Mouse (Mus musculus) kidney, postnatal 36 days (tissue): ENCODE measurements around the gene Dapk1.

ENCODE experiments used
- DNase-seq, 2 experiments: peaks; one replicate each; pipeline ENCODE4 v3.0.0; 2021 to 2022; ENCODE audit warnings: mixed read lengths in 2 of 2

Dapk1 gene

DNA sequence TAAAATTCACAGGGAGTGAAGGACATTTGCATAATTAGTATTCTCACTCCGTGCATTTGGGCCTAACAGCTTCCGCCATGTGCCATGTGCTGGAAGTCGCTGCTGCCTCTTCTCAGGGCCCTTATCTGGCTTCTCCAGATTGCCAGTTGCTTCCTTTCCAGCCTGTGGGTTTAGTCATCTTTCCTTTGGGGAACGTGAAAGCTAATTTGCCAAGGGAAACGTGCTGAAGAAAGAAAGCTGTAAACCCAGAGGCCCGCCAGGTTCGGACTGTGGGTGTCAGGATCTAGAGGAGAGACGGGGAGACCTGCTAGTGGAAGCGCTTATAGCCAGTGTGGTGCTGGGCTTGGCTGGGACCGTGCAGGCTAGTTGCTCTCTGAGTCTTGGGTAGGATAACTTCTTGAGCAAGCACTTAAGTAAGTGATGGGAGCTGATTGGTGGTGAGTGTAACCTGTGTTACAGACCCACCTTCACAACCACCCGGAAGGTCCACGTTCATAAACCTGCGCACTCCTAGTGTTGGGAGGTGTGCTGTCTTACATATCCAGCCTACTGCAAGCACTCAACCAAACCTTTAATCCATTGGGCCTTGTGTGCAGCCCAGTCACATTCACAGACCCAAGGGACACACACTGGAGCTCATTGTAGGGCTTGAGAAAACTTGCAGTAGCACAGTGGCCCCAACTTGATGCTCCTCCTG is 141.8 kb downstream of the Dapk1 start:
- no peak for DNase-seq

- peak; percentile 77 to 94 for DNase-seq
Observed at GRCm38 (mm10) chr13:60744078-60744460, 142.3 kb downstream of the Dapk1 start.

- no peak for DNase-seq
Observed at GRCm38 (mm10) chr13:60744736-60745135, 143.0 kb downstream of the Dapk1 start.

- no peak for DNase-seq
Observed at GRCm38 (mm10) chr13:60745358-60745757, 143.6 kb downstream of the Dapk1 start.

- DNase-seq, result peak; percentile 33 to 65
Observed at GRCm38 (mm10) chr13:60746271-60746670, 144.5 kb downstream of the Dapk1 start.

DNA sequence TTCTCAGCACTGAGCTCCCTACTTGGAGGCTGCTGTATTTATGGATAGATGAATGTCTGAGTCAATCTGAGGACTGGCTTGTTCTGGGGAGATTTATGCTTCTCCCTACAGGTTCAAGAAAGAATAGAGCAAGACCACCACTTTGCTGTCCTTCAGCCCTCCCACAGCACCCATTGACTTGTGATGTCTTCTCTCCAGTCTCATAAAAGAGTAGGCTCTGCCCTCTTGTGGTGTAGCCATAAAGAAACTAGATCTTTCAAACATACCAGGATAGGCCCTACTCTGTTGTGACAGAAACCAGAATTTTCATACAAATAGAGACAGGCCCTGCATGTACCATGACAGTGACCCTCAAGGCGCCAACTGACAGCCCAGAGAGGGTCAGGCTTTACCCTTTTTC is 145.5 kb downstream of the Dapk1 start:
- no peak for DNase-seq

DNA sequence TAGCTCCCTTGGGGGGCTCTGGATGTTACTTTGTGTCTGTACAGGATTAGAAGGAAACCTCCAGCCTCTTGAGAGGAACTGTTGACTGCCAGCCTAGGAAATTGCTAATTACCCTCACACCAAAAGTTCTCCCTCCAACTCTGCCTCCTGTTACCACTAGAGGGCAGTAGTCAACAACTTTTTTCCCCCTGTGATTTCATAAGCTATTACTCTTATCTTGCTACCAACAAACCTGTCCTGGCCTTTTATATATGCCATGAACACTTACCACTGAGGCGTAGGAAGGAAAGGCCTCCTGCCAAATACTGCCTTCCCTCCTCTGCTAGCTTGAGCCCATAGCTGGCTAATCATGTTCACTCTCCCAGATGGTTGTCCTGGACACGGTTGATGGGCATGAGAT is 146.8 kb downstream of the Dapk1 start:
- no peak for DNase-seq

- DNase-seq, result no peak
Observed at GRCm38 (mm10) chr13:60750930-60751329, 149.2 kb downstream of the Dapk1 start.

GRCm38 (mm10) chr13:60753216-60753615 is 151.5 kb downstream of the Dapk1 start:
- DNase-seq, result no peak

DNA sequence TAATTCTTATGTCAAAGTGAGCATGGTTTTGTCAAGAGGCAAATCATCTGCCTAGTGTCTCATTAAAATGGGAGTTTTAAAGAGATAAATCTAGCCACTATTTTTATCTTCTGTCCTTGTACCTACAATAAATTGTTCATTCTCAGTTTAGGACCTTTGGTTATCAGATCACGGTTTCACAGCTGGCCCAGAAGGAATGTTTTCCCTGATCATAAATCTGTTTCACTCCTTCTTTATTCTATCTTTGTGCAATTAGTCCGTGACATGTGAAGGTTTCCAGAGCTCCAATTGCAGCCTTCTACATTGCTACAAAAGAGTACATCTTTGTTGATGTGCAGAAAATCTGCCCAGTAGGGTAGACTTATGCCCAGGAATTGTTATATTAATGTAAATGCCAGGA is 153.5 kb downstream of the Dapk1 start:
- no peak for DNase-seq

DNA sequence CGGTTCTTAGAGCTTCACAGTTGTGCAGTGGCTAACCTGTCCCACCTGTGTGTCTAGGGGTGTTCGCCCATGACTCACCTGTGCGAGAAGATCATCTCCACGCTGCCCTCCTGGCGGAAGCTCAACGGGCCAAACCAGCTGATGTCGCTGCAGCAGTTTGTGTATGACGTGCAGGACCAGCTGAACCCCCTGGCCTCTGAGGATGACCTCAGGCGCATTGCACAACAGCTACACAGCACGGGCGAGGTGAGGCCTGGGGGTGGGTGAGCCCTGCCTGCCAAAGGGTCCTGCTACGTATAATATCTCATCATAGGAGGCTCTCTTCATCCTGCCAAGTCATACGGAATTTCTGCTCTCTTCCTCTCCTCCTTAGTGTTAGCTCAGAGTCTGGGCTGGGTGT is 155.5 kb downstream of the Dapk1 start:
- DNase-seq, result no peak

DNA sequence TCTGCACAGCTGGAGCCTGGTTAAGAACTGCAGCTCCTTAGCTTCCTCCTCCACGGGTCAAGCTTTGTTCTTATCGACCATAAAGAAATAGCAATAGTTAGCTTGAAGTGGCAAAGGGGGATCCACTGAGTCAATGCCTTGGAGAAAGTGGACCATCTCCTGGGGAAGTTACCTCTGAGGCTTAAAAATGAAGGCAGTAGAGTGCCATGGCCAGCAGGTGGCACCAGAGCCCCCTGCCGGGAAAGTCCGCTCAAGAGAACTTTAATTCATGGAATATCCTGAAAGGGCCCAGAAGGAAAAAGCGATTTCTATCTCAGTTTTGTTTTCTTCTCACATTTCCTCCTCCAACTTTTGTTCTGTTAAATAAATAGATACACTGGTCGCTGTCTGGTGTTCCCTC is 157.4 kb downstream of the Dapk1 start:
- peak; percentile 47 to 78 for DNase-seq

DNA sequence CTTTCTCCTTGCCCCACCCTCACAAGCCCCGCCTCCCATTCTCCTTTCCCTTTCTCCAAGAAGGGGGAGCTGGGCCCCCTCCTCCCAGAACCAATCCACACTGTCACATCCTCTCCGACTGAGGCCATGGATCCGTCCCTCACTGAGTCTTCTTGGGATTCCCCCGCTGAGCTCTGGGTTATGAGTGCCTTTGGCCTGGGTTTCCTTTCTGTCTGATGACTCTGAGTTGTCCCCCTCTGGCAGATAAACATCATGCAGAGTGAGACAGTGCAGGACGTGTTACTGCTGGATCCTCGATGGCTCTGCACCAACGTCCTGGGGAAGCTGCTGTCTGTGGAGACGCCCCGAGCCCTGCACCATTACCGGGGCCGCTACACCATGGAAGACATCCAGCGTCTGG is 158.6 kb downstream of the Dapk1 start:
- DNase-seq, result no peak

GRCm38 (mm10) chr13:60761161-60761560 is 159.4 kb downstream of the Dapk1 start:
- no peak for DNase-seq

DNA sequence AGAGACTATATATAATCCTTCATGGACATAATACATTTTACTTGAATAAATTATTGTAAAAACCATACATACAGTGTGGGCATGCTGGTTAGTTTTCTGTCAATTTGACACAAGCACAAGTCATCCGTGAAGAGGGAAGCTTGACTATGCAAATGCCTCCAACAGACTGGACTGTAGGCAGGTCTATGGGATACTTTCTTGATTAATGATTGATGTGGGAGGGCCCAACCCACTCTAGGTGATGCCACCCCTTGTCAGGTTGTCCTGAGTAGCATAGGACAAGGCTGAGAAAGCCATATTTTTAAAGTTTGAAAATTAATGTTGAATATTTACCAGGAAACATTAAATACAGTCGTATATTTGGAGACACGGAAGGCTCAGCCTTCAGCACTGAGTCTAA is 178.8 kb downstream of the Dapk1 start:
- DNase-seq, result peak in 1 of 2 experiments; percentile 10

- DNase-seq, result no peak
Observed at GRCm38 (mm10) chr13:60783301-60783700, 181.6 kb downstream of the Dapk1 start.

DNA sequence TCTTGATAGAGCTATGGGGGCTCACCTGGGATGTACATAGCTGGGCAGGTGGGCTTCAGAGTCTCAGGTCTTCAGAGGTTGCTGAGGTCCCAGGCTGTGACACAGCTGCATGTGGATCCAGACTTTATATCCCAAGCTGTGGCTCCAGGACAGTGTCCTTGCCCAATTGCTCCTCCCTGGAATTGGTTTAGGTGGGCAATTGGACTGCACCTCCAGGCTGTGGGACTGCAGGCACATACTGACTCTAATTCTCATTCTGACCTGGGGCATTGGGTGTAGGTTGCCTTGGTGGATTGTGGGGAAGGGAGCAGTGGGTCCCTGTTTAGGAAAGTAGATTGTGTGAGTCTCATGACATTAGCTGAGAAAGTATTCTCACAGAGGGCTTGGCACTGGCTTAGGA is 184.5 kb downstream of the Dapk1 start, which contains the start of gene BC051665:
BC051665 (minus strand) TSS at position 101 of the 400 bp plus-strand sequence.
- DNase-seq, result no peak

DNA sequence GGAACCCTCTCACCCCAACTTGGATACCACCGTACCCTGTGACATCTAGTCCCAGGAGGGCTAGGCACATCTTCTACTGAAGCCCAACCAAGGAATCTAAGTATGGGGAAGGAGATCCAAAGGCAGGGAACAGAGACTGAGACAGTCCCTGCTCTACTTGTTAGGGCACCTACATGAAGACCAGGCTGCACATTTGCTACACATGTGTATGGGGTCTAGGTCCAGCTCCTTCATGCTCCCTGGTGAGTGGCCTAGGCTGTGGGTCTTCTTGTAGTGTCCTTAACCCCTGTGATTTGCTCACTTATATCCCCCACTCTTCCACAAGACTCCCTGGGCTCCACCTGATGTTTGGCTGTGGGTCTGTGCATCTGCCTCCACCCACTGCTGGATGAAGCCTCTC is 187.7 kb downstream of the Dapk1 start:
- DNase-seq, result no peak

DNA sequence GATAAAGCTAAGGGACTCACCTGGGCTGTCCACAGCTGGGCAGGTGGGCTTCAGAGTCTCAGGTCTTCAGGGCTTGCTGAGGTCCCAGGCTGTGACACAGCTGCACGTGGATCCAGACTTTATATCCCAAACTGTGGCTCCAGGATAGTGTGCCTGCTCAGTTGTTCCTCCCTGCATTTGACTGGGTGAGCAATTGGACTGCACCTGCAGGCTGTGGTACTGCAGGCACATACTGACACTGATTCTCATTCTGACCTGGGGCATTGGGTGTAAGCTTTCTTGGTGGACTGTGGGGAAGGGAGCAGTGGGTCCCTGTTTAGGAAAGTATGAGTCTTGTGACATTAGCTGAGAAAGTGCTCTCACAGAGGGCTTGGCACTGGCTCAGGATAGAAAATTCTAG is 201.0 kb downstream of the Dapk1 start, which contains the start of gene Ctsll3:
Ctsll3 (minus strand) TSS at position 101 of the 400 bp plus-strand sequence.
- DNase-seq, result no peak

GRCm38 (mm10) chr13:60809690-60810089 is 207.9 kb downstream of the Dapk1 start:
- DNase-seq, result no peak

DNA sequence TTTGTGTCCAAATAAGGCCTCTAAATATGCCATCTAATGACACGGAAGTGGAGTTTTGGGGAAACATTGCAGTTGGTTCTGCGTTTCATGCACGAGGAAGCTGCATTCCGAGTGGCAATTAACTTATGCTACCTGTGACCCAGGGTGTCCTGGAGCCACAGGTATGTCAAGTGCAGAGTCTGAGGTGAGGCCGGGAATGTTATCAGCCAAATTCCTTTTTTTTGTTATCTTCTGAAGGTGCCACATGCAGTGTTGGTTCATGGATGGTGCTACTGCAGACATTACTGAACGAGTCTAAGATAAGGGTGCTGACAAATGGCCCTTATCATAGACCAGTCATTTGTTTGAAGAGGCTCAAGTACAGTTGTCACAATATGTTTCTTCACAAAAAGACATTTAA is 211.0 kb downstream of the Dapk1 start:
- DNase-seq, result no peak
